Mouse (Mus musculus) liver, embryonic 16.5 days (tissue): ENCODE results near the gene Avpi1. TPM values are rescaled to one million over a fixed set of nuclear protein-coding genes. Genes with fewer than 3 reads are reported as not detected.
A peak's percentile ranks its signal among the peaks of the same experiment; 100 is the strongest.

ENCODE experiments used
- ATAC-seq: fragments of 200-750 bp; cut with Nextera tagmentation; 2 replicates; pipeline ENCODE4 v1.8.0; 2017; ENCODE audit warnings: low read depth, mild to moderate bottlenecking, moderate number of reproducible peaks, moderate library complexity
- H3K27ac ChIP-seq: fragments of 300-500 bp; sonication (generic); 2 replicates; pipeline ENCODE4 v1.5.1; 2014; ENCODE audit warnings: mild to moderate bottlenecking, low read length
- H3K27me3 ChIP-seq: fragments of 300-500 bp; sonication (generic); 2 replicates; pipeline ENCODE4 v1.6.1; 2014; ENCODE audit warnings: low read depth, low read length, mixed read lengths; ENCODE audit not compliant: control insufficient read depth, insufficient read depth
- H3K36me3 ChIP-seq: fragments of 300-500 bp; sonication (generic); 2 replicates; pipeline ENCODE4 v1.6.1; 2014; ENCODE audit warnings: mild to moderate bottlenecking; ENCODE audit not compliant: control insufficient read depth, insufficient read depth
- H3K4me1 ChIP-seq: fragments of 300-500 bp; sonication (generic); 2 replicates; pipeline ENCODE4 v1.6.1; 2014; ENCODE audit warnings: low read depth, low read length, mixed read lengths; ENCODE audit not compliant: control insufficient read depth
- H3K4me2 ChIP-seq: fragments of 300-500 bp; sonication (generic); 2 replicates; pipeline ENCODE4 v1.6.1; 2014; ENCODE audit warnings: low read depth, low read length, mixed read lengths
- H3K4me3 ChIP-seq: fragments of 300-500 bp; sonication (generic); 2 replicates; pipeline ENCODE4 v1.5.1; 2014; ENCODE audit warnings: low read depth, mild to moderate bottlenecking, low read length
- H3K9ac ChIP-seq: fragments of 300-500 bp; sonication (generic); 2 replicates; pipeline ENCODE4 v1.6.1; 2014; ENCODE audit warnings: low read depth, low read length
- H3K9me3 ChIP-seq: fragments of 300-500 bp; sonication (generic); replicated peaks from 2 replicates; pipeline ENCODE4 v1.6.1; 2016; ENCODE audit warnings: low read length; ENCODE audit not compliant: control insufficient read depth
- WGBS: fragments of 180-500 bp; shearing (Covaris S2); extraction: QIAGEN DNeasy Blood & Tissue Kit; methylation state at CpG from one replicate; pipeline ENCODE4 v1.1.7; 2014; ENCODE audit not compliant: insufficient replicate concordance; 5-methylcytosine and 5-hydroxymethylcytosine counted together
- polyA plus RNA-seq: library from polyadenylated mRNA; unstranded; fragments of >200 nt; fragmentation: Nextera tagmentation; extraction: Ambion mirVana; gene quantifications from 2 replicates; pipeline ENCODE4 v1.2.1, GENCODE M21; 2015

Avpi1 gene
- polyA plus RNA-seq, 1 experiment from 2014 or later: 24.8 TPM

DNA sequence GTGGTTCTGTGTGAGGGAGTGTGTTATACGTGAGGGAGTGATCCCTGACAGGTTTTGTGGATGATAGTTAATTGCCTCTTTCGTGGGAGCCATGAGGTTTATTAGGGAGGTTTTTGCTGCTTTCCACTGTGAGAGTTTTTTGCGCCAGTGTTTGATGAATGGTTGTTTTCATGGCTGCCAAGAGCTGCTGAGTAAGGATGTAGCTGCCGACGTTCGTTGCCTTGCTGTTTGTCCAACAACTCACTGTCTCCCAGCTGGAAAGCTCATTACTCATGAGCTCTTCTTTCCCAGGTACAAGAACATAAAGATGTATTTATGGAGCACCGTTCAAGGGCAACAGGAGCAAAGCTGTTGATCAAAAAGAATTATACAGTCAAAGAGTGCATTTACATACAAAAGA is 35.3 kb upstream of the Avpi1 start:
- 48% methylated on average over 7 of the region's 7 CpGs for WGBS
- Histone ChIP-seq H3K4me1 (peaks cover 2% of the 10 kb centered on the region), H3K9me3 (no peaks in the 10 kb centered on the region), H3K36me3 (no peaks in the 10 kb centered on the region), H3K4me3 (no peak overlapping the region), H3K27me3 (no peaks in the 10 kb centered on the region), H3K4me2 (no peak overlapping the region), H3K9ac (no peak overlapping the region), H3K27ac (no peak overlapping the region)
- ATAC-seq: no peak

GRCm38 (mm10) chr19:42163764-42164163 is 34.9 kb upstream of the Avpi1 start, which contains the start of gene Zfyve27:
Zfyve27 (plus strand) TSS chr19:42163951.
- ATAC-seq: no peak
- no peaks in the 10 kb centered on the region for H3K9me3 ChIP-seq
- H3K4me1 ChIP-seq: peaks cover 3% of the 10 kb centered on the region
- no peak within 1 kb of the TSS for H3K9ac ChIP-seq
- H3K27ac ChIP-seq: no peak within 1 kb of the TSS
- no peaks in the 10 kb centered on the region for H3K36me3 ChIP-seq
- no peak within 1 kb of the TSS for H3K4me2 ChIP-seq
- no peaks in the 10 kb centered on the region for H3K27me3 ChIP-seq
- 49% methylated on average over 5 of the region's 5 CpGs for WGBS
- no peak within 1 kb of the TSS for H3K4me3 ChIP-seq

DNA sequence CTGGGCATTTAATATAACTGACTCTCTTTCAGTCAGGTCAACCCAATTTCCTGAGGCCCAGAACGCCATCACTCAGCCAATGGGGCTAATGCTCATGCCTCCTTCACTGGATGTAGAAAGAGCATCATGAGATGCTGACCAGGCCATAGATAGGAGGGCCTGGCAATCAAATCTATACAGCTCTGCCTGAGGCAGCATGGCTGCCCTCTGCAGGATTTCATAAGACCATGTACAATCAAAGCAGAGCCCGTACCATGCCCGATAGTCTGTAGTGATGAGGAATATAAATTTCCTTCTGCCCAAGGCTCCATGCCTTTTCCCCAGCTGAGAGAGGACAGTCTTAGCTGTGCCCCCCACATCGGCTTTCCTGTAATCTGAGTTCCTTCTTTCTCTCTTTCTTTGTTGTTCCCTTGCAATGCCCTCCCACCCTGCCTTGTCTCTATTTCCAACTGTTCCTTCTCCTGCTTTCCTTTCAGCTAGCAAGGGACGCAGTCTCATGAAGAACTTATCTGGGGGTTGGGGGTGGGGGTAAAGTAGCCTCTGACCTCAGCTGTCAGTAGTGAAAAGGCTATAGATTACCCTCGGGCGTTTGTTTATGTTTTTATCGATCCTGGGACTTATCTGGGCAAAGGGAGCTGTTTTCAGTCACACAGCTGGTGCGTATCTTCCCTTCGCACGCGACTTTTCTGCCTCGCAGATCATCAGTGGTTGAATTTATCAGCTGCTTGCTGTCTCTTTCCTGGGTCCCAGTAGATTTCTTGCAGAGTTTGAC is 29.6 kb upstream of the Avpi1 start:
- Histone ChIP-seq H3K9me3 (no peaks in the 10 kb centered on the region), H3K27me3 (no peaks in the 10 kb centered on the region), H3K4me2 (no peak overlapping the region; the same call in 1 of the 2 replicates), H3K36me3 (no peaks in the 10 kb centered on the region), H3K9ac (no peak overlapping the region), H3K4me1 (peaks cover 12% of the 10 kb centered on the region), H3K4me3 (no peak overlapping the region), H3K27ac (0 out of 2 replicates have a peak overlapping the region, but pooled peaks have one; percentile 8)
- ATAC-seq: peak; percentile 47; the same call in 1 of the 2 replicates
- 16% methylated on average over 13 of the region's 13 CpGs for WGBS

GRCm38 (mm10) chr19:42157493-42158237 is 28.8 kb upstream of the Avpi1 start:
- Histone ChIP-seq H3K27me3 (no peaks in the 10 kb centered on the region), H3K27ac (0 out of 2 replicates have a peak overlapping the region, but pooled peaks have one; percentile 8), H3K9ac (no peak overlapping the region), H3K4me3 (no peak overlapping the region), H3K36me3 (no peaks in the 10 kb centered on the region), H3K4me1 (peaks cover 12% of the 10 kb centered on the region), H3K4me2 (no peak overlapping the region), H3K9me3 (no peaks in the 10 kb centered on the region)
- no peak for ATAC-seq
- 35% methylated on average over 12 of the region's 12 CpGs for WGBS

- H3K36me3 ChIP-seq: no peaks in the 10 kb centered on the region
- no peak overlapping the region for H3K27ac ChIP-seq
- peak; percentile 17; the same call in 1 of the 2 replicates for ATAC-seq
- no peak overlapping the region for H3K4me2 ChIP-seq
- 11% methylated on average over 6 of the region's 6 CpGs for WGBS
- H3K9me3 ChIP-seq: no peaks in the 10 kb centered on the region
- no peak overlapping the region for H3K9ac ChIP-seq
- H3K4me1 ChIP-seq: peaks cover 21% of the 10 kb centered on the region
- H3K4me3 ChIP-seq: no peak overlapping the region
- peaks cover 25% of the 10 kb centered on the region for H3K27me3 ChIP-seq
Measured at GRCm38 (mm10) chr19:42151990-42152389, 23.1 kb upstream of the Avpi1 start.

GRCm38 (mm10) chr19:42148569-42148860 is 19.7 kb upstream of the Avpi1 start:
- no peaks in the 10 kb centered on the region for H3K36me3 ChIP-seq
- H3K27ac ChIP-seq: no peak overlapping the region; the same call in 1 of the 2 replicates
- H3K4me3 ChIP-seq: peak overlapping the region; percentile 66
- ATAC-seq: no peak
- peak overlapping the region; percentile 71 for H3K4me2 ChIP-seq
- no peaks in the 10 kb centered on the region for H3K9me3 ChIP-seq
- H3K9ac ChIP-seq: peak overlapping the region; percentile 65; the same call in 1 of the 2 replicates
- peaks cover 29% of the 10 kb centered on the region for H3K4me1 ChIP-seq
- WGBS: 37% methylated on average over 7 of the region's 7 CpGs
- peaks cover 36% of the 10 kb centered on the region for H3K27me3 ChIP-seq

- H3K27me3 ChIP-seq: peaks cover 36% of the 10 kb centered on the region
- WGBS: 2% methylated on average over 63 of the region's 63 CpGs
- ATAC-seq: peak; percentile 47
- H3K4me1 ChIP-seq: peaks cover 29% of the 10 kb centered on the region
- H3K4me2 ChIP-seq: peak overlapping the region; percentile 71
- H3K4me3 ChIP-seq: peak overlapping the region; percentile 66
- peak overlapping the region; percentile 84 for H3K27ac ChIP-seq
- no peaks in the 10 kb centered on the region for H3K36me3 ChIP-seq
- peak overlapping the region; percentile 65 for H3K9ac ChIP-seq
- no peaks in the 10 kb centered on the region for H3K9me3 ChIP-seq
Measured at GRCm38 (mm10) chr19:42147769-42148568, 19.1 kb upstream of the Avpi1 start.

- peak; percentile 51 for ATAC-seq
- 1% methylated on average over 25 of the region's 57 CpGs for WGBS
- H3K4me1 ChIP-seq: peaks cover 29% of the 10 kb centered on the region
Measured at GRCm38 (mm10) chr19:42147170-42147768, 18.4 kb upstream of the Avpi1 start, which contains the start of gene Marveld1. Marveld1 (plus strand) TSS chr19:42147400.

More at GRCm38 (mm10) chr19:42147170-42147768, 18.4 kb upstream of the Avpi1 start, which contains the start of gene Marveld1:
- Histone ChIP-seq H3K9me3 (no peaks in the 10 kb centered on the region), H3K9ac (peak within 1 kb of the TSS; percentile 65), H3K27me3 (peaks cover 36% of the 10 kb centered on the region), H3K36me3 (no peaks in the 10 kb centered on the region), H3K4me3 (peak within 1 kb of the TSS; percentile 66), H3K4me2 (peak within 1 kb of the TSS; percentile 71), H3K27ac (peak within 1 kb of the TSS; percentile 84)
